Mouse (Mus musculus): ENCODE measurements around the gene Il5.

GRCm38 (mm10) chr11:53762426-53762825, 41.8 kb downstream of the Il5 start:
- TF ChIP-seq CTCF (IDR thresholded peaks at IDR 0.05; ENCODE audit: control insufficient read depth, insufficient read depth, insufficient read length), result no peak
- TF ChIP-seq USF1 (IDR thresholded peaks at IDR 0.05; ENCODE audit: low read depth), result no peak

Data from C2C12 (cell line).